Mouse (Mus musculus) limb, embryonic 10.5 days (tissue): ENCODE results near the gene Rasip1. TPM values are rescaled to one million over a fixed set of nuclear protein-coding genes. Genes with fewer than 3 reads are reported as not detected.

ENCODE experiments used
- DNase-seq: peaks from one replicate; pipeline ENCODE4 v3.0.0-alpha.2; 2017; ENCODE audit warnings: low spot score
- H3K27ac ChIP-seq: fragments of 300-500 bp; sonication (generic); 2 replicates; pipeline ENCODE4 v1.5.1; 2016; ENCODE audit warnings: mild to moderate bottlenecking
- H3K27me3 ChIP-seq: fragments of 300-500 bp; sonication (generic); 2 replicates; pipeline ENCODE4 v1.6.1; 2016; ENCODE audit warnings: low read depth, mild to moderate bottlenecking; ENCODE audit not compliant: poor library complexity, severe bottlenecking
- H3K36me3 ChIP-seq: fragments of 300-500 bp; sonication (generic); 2 replicates; pipeline ENCODE4 v1.6.1; 2016; ENCODE audit warnings: mild to moderate bottlenecking, moderate library complexity
- H3K4me1 ChIP-seq: fragments of 300-500 bp; sonication (generic); 2 replicates; pipeline ENCODE4 v1.6.1; 2016
- H3K4me3 ChIP-seq: fragments of 300-500 bp; sonication (generic); 2 replicates; pipeline ENCODE4 v1.5.1; 2016; ENCODE audit warnings: mild to moderate bottlenecking, moderate library complexity
- H3K9me3 ChIP-seq: fragments of 300-500 bp; sonication (generic); replicated peaks from 2 replicates; pipeline ENCODE4 v1.6.1; 2016; ENCODE audit warnings: mild to moderate bottlenecking
- WGBS: fragments of 180-500 bp; shearing (Covaris S2); methylation state at CpG from one replicate; pipeline ENCODE4 v1.1.7; 2016; 5-methylcytosine and 5-hydroxymethylcytosine counted together
- polyA plus RNA-seq: library from polyadenylated mRNA; unstranded; fragments of >200 nt; fragmentation: Nextera tagmentation; extraction: Ambion mirVana; gene quantifications from 2 replicates; pipeline ENCODE4 v1.2.1, GENCODE M21; 2016

The Rasip1 gene
- polyA plus RNA-seq, 1 experiment from 2014 or later, result 8.3 TPM

- DNase-seq, result peak; percentile 92
- peaks cover 88% of the 10 kb centered on the region for H3K27me3 ChIP-seq
- WGBS, result 2% methylated on average over 105 of the region's 105 CpGs
- peaks cover 2% of the 10 kb centered on the region; the same call in 1 of the 2 replicates for H3K36me3 ChIP-seq
- peaks cover 25% of the 10 kb centered on the region for H3K4me1 ChIP-seq
- no peaks in the 10 kb centered on the region for H3K9me3 ChIP-seq
- peak overlapping the region; percentile 71 for H3K4me3 ChIP-seq
- peak overlapping the region; percentile 87 for H3K27ac ChIP-seq
Measured at GRCm38 (mm10) chr7:45628364-45629294, 1.3 kb downstream of the Rasip1 start.

GRCm38 (mm10) chr7:45630064-45630907 lies 3.0 kb downstream of the Rasip1 start:
- WGBS, result 77% methylated on average over 23 of the region's 23 CpGs
- H3K27ac ChIP-seq, result no peak overlapping the region
- peaks cover 25% of the 10 kb centered on the region for H3K4me1 ChIP-seq
- DNase-seq, result no peak
- no peak overlapping the region for H3K4me3 ChIP-seq
- peaks cover 83% of the 10 kb centered on the region for H3K27me3 ChIP-seq
- H3K9me3 ChIP-seq, result no peaks in the 10 kb centered on the region
- peaks cover 2% of the 10 kb centered on the region; the same call in 1 of the 2 replicates for H3K36me3 ChIP-seq

DNA sequence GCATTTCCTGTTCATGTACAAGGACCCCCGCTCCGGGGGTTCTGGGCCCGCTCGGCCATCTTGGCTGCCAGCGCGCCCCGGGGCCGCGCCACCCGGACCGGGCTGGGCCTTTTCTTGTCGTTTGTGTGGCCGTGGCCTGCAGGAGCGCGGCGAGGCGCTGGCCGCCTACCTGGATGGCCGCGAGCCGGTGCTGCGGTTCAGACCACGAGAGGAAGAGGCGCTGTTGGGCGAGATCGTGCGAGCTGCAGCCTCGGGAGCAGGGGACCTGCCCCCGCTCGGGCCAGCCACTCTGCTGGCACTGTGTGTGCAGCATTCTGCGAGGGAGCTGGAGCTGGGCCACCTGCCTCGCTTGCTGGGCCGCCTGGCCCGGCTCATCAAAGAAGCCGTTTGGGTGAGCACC lies 5.2 kb downstream of the Rasip1 start:
- Histone ChIP-seq H3K27ac (peak overlapping the region; percentile 84), H3K27me3 (peaks cover 63% of the 10 kb centered on the region), H3K4me3 (peak overlapping the region; percentile 46), H3K4me1 (peaks cover 22% of the 10 kb centered on the region), H3K36me3 (peaks cover 13% of the 10 kb centered on the region), H3K9me3 (no peaks in the 10 kb centered on the region)
- WGBS, result 22% methylated on average over 35 of the region's 35 CpGs
- DNase-seq, result peak; percentile 67

DNA sequence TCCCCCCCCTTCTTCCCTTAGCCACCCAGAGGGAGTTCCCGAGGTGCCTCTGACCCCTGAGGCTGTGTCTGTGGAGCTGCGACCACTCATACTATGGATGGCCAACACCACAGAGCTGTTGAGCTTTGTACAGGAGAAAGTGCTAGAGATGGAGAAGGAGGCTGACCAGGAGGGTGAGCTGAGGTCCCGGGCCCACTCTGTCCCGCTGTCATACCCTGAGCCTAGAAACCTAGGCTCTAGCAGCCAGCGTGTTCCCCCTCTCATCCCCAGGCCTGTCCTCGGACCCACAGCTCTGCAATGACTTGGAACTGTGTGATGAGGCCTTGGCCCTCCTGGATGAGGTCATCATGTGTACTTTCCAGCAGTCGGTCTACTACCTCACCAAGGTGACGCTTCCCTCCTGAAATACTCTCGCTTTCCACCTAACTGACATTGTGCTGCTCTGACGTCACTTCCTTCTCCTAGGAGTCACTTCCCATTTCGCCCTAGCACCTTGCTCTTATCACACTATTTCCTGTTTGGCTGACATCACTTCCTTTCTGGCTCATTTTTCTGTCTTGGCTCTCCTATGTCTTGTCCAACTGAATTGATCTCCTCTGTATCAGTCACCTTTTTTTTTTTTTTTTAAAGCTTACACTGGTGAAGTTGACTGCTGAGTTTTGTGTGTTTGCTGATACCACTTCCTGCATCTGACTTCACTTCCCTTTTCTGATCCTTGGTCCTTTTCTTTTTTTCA lies 7.8 kb downstream of the Rasip1 start:
- no peak overlapping the region for H3K4me3 ChIP-seq

GRCm38 (mm10) chr7:45635711-45636688 lies 8.7 kb downstream of the Rasip1 start:
- WGBS, result 86% methylated on average over 15 of the region's 15 CpGs

More for the DNA sequence above, 7.8 kb downstream of the Rasip1 start:
- peaks cover 25% of the 10 kb centered on the region for H3K4me1 ChIP-seq
- no peaks in the 10 kb centered on the region for H3K9me3 ChIP-seq
- 87% methylated on average over 11 of the region's 11 CpGs for WGBS
- H3K27ac ChIP-seq, result no peak overlapping the region
- H3K36me3 ChIP-seq, result peaks cover 13% of the 10 kb centered on the region
- H3K27me3 ChIP-seq, result peaks cover 46% of the 10 kb centered on the region
- no peak for DNase-seq

DNA sequence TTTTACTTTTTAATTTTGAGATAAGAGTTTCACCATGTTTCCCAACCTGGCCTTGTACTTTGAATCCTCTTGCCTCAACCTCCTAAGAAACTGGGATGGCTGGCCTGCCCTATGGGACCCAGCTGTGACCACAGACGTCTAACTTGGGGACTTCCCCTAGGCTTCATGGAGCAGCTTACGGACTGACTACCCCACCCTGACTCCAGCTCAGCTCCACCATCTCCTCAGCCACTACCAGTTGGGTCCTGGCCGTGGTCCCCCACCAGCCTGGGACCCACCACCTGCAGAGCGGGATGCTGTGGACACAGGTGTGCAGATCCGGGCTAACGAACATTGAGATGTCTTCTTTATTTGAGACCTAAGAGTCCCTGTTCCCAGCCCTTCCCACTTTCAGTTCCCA lies 10.4 kb downstream of the Rasip1 start:
- DNase-seq, result no peak
- Histone ChIP-seq H3K36me3 (peaks cover 11% of the 10 kb centered on the region), H3K27me3 (peaks cover 27% of the 10 kb centered on the region), H3K4me3 (peak overlapping the region; percentile 42; the same call in 1 of the 2 replicates), H3K9me3 (no peaks in the 10 kb centered on the region), H3K4me1 (peaks cover 36% of the 10 kb centered on the region), H3K27ac (no peak overlapping the region)
- 98% methylated on average over 6 of the region's 6 CpGs for WGBS

More at GRCm38 (mm10) chr7:45635711-45636688, 8.7 kb downstream of the Rasip1 start:
- no peak overlapping the region for H3K27ac ChIP-seq
- peaks cover 13% of the 10 kb centered on the region for H3K36me3 ChIP-seq
- peaks cover 44% of the 10 kb centered on the region for H3K27me3 ChIP-seq
- DNase-seq, result no peak
- no peaks in the 10 kb centered on the region for H3K9me3 ChIP-seq
- H3K4me3 ChIP-seq, result no peak overlapping the region
- H3K4me1 ChIP-seq, result peaks cover 26% of the 10 kb centered on the region

DNA sequence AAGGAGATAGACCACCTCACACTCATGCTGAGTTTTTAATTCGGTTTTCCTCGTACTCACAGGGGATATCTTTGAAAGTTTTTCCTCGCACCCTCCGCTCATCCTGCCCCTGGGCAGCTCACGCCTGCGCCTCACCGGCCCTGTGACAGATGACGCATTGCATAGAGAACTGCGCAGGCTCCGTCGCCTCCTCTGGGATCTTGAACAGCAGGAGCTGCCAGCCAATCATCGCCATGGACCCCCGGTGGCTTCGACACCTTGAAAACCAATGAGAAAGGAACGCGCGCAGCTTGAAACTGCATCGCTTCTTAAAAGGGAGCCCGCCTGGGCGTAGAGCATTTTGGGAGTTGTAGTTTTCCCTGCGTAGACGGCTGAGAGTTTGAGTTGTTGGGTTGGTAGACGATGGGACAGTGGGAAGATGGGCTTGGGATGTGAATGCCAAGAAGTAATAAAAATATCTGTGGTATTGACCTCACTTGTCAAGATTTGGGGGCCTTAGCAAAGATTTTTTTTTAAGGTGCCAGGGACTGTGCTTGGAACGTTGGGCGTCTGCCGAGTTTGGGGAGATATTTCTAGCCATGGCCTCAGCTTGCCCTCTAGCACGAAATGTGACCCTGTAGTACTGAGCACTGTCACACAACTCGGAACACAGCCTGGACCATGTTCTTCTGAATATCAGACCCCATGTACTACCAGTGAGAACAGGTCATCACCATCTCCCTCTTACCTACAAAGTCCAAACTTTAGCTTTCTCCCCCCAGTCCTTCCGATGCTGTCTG lies 11.5 kb downstream of the Rasip1 start:
- Histone ChIP-seq H3K4me1 (peaks cover 41% of the 10 kb centered on the region), H3K9me3 (no peaks in the 10 kb centered on the region), H3K4me3 (peak overlapping the region; percentile 42), H3K27me3 (peaks cover 16% of the 10 kb centered on the region; the same call in 1 of the 2 replicates), H3K36me3 (peaks cover 11% of the 10 kb centered on the region), H3K27ac (peak overlapping the region; percentile 68)
- 18% methylated on average over 29 of the region's 29 CpGs for WGBS
- peak; percentile 93 for DNase-seq

- no peak within 1 kb of the TSS for H3K27ac ChIP-seq
- H3K9me3 ChIP-seq, result no peaks in the 10 kb centered on the region
- H3K4me3 ChIP-seq, result peak within 1 kb of the TSS; percentile 42
- 19% methylated on average over 19 of the region's 19 CpGs for WGBS
- H3K4me1 ChIP-seq, result peaks cover 47% of the 10 kb centered on the region
- H3K36me3 ChIP-seq, result peaks cover 11% of the 10 kb centered on the region
- DNase-seq, result no peak
- H3K27me3 ChIP-seq, result peaks cover 16% of the 10 kb centered on the region; the same call in 1 of the 2 replicates
Measured at GRCm38 (mm10) chr7:45639561-45640027, 12.3 kb downstream of the Rasip1 start, which contains the start of gene Mamstr. Mamstr (plus strand) TSS chr7:45639977.

DNA sequence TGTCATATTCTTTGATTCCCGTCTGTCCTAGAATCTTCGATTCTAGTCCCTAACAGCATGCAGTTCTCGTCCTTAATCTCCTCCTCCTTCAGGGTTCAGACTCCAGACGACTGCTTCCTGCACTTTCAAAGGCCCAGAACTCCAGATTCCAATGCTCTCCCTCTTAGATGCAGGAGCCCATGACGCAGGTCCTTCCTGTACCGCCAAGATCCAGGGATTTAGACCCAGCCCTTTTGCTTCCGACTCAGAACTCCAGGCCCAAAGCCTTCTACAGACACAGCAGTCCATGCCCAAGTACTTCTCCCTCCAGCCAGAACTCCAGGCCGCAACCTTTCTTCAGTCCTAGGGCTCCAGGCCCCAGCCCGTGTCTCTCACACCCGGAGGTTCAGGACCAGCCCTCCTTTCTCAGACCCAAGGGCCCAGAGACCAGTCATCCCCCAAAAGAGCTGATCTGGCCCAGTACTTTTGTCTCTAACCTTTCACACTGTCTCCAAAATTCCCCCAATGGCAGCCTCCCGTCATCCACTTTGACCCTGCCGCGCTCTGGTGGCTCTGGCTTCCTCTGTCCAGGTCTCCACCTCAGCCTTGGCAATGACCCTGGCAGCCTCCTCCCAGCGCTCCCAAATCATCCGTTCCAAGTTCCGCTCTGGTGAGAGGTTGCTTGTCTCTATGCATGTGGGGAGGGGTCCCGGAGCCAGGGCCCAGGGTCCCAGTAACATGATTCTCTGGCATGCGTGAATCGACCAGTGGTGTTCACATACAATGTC lies 13.1 kb downstream of the Rasip1 start:
- Histone ChIP-seq H3K9me3 (no peaks in the 10 kb centered on the region), H3K4me1 (peaks cover 52% of the 10 kb centered on the region), H3K27me3 (peaks cover 21% of the 10 kb centered on the region; the same call in 1 of the 2 replicates), H3K27ac (no peak overlapping the region), H3K4me3 (no peak overlapping the region), H3K36me3 (peaks cover 11% of the 10 kb centered on the region)
- 80% methylated on average over 19 of the region's 19 CpGs for WGBS
- no peak for DNase-seq

- H3K27me3 ChIP-seq, result peaks cover 21% of the 10 kb centered on the region; the same call in 1 of the 2 replicates
- H3K27ac ChIP-seq, result peak overlapping the region; percentile 90
Measured at GRCm38 (mm10) chr7:45641391-45642040, 14.2 kb downstream of the Rasip1 start.

More at GRCm38 (mm10) chr7:45641391-45642040, 14.2 kb downstream of the Rasip1 start:
- no peak for DNase-seq
- H3K4me1 ChIP-seq, result peaks cover 52% of the 10 kb centered on the region
- H3K9me3 ChIP-seq, result no peaks in the 10 kb centered on the region
- peak overlapping the region; percentile 16 for H3K4me3 ChIP-seq
- WGBS, result 76% methylated on average over 17 of the region's 17 CpGs
- H3K36me3 ChIP-seq, result peaks cover 5% of the 10 kb centered on the region
